Mouse (Mus musculus) layer of hippocampus, postnatal 14 days (tissue): ENCODE measurements around the gene Gorasp1. TPM values are rescaled to one million over a fixed set of nuclear protein-coding genes. Genes with fewer than 3 reads are reported as not detected.

Experiments used
- total RNA-seq, 2 experiments: library from RNA; stranded (reverse); gene quantifications; 2 replicates each; pipeline ENCODE4 v1.2.3; 2021

The Gorasp1 gene
- total RNA-seq, 2 experiments from 2014 or later = 33.2 to 34.1 TPM

Other genes with a start within 250 kb of the Gorasp1 start
- gene Scn10a, start 218.2 kb downstream of the Gorasp1 start, total RNA-seq = not detected
- gene Scn11a, start 112.1 kb downstream of the Gorasp1 start, total RNA-seq = under 1 TPM; 0.05 to 0.07 TPM
- gene Wdr48, start 42.7 kb downstream of the Gorasp1 start, total RNA-seq = 10 to 100 TPM; 63.1 to 65.8 TPM
- gene Ttc21a, start within 50 bp of the Gorasp1 start, total RNA-seq = 1 to 10 TPM; 1.1 to 2.6 TPM
- 10 to 100 TPM in 1 of 2 experiments, 1 to 10 TPM in 1; 8.9 to 11.9 TPM for gene Csrnp1, start 47.1 kb upstream of the Gorasp1 start, total RNA-seq
- gene Xirp1, start 86.0 kb upstream of the Gorasp1 start, total RNA-seq = under 1 TPM; 0.14 to 0.41 TPM
- gene Cx3cr1, start 132.3 kb upstream of the Gorasp1 start, total RNA-seq = 10 to 100 TPM; 34.7 to 36.0 TPM
- not detected for gene Ccr8, start 154.5 kb upstream of the Gorasp1 start, total RNA-seq
- gene Slc25a38, start 172.8 kb upstream of the Gorasp1 start, total RNA-seq = 10 to 100 TPM; 25.6 to 25.7 TPM
- gene Rpsa, start 190.1 kb upstream of the Gorasp1 start, total RNA-seq = 100 to 1,000 TPM; 534 to 557 TPM
- 100 to 1,000 TPM; 369 to 380 TPM for gene Mobp, start 212.1 kb upstream of the Gorasp1 start, total RNA-seq